Mouse (Mus musculus) T-cell, adult 2 months (primary cell): Measurements from ENCODE around the gene Camkk2.

ENCODE experiments used
- DNase-seq: peaks from one replicate; pipeline ENCODE4 v3.0.0; 2022; ENCODE audit warnings: low spot score

Gene Camkk2

GRCm38 (mm10) chr5:122779277-122779834 lies at the start of gene Camkk2:
Camkk2 (minus strand) TSS chr5:122779409.
- peak; percentile 80 for DNase-seq

GRCm38 (mm10) chr5:122825099-122825498 lies 45.9 kb upstream of the Camkk2 start:
- no peak for DNase-seq

GRCm38 (mm10) chr5:122824450-122824849 lies 45.2 kb upstream of the Camkk2 start:
- DNase-seq = no peak

- DNase-seq = no peak
These were observed 44.8 kb upstream of the Camkk2 start for GRCm38 (mm10) chr5:122823976-122824375.

GRCm38 (mm10) chr5:122822441-122822840 lies 43.2 kb upstream of the Camkk2 start:
- DNase-seq = no peak

GRCm38 (mm10) chr5:122821524-122821885 lies 42.3 kb upstream of the Camkk2 start:
- DNase-seq = no peak

GRCm38 (mm10) chr5:122820777-122821523 lies 41.7 kb upstream of the Camkk2 start, which contains the start of gene Anapc5:
Anapc5 (minus strand) TSS chr5:122821339.
- DNase-seq = peak; percentile 95

- DNase-seq = no peak
These were observed 33.5 kb upstream of the Camkk2 start for GRCm38 (mm10) chr5:122812699-122813098.

GRCm38 (mm10) chr5:122811364-122812079 lies 32.3 kb upstream of the Camkk2 start:
- peak; percentile 77 for DNase-seq

GRCm38 (mm10) chr5:122805503-122805902 lies 26.3 kb upstream of the Camkk2 start:
- DNase-seq = no peak

- no peak for DNase-seq
These were observed 23.5 kb upstream of the Camkk2 start for GRCm38 (mm10) chr5:122802706-122803105.

- DNase-seq = no peak
These were observed 22.5 kb upstream of the Camkk2 start for GRCm38 (mm10) chr5:122801684-122802083.

GRCm38 (mm10) chr5:122800345-122801010 lies 21.3 kb upstream of the Camkk2 start:
- DNase-seq = no peak

- no peak for DNase-seq
These were observed 20.5 kb upstream of the Camkk2 start for GRCm38 (mm10) chr5:122799379-122800344.

GRCm38 (mm10) chr5:122798557-122799378 lies 19.6 kb upstream of the Camkk2 start:
- DNase-seq = no peak

- DNase-seq = no peak
These were observed 18.7 kb upstream of the Camkk2 start for GRCm38 (mm10) chr5:122797866-122798265.

GRCm38 (mm10) chr5:122788696-122789095 lies 9.5 kb upstream of the Camkk2 start:
- no peak for DNase-seq

- DNase-seq = no peak
These were observed 7.0 kb upstream of the Camkk2 start for GRCm38 (mm10) chr5:122786035-122786819.

GRCm38 (mm10) chr5:122783726-122784406 lies 4.7 kb upstream of the Camkk2 start:
- no peak for DNase-seq
